Mouse (Mus musculus) layer of hippocampus, postnatal 14 days (tissue): Measurements from ENCODE around the gene Adcy1. TPM values are rescaled to one million over a fixed set of nuclear protein-coding genes. Genes with fewer than 3 reads are reported as not detected.
"Not testable (repeated sequence)": the region's sequence is repeated elsewhere in the genome, so short reads cannot be mapped to it uniquely, and the experiment has no call there.

ENCODE experiments used
- DNase-seq, 2 experiments: peaks; one replicate each; pipeline ENCODE4 v3.0.0; 2021 to 2022; ENCODE audit warnings: low spot score in 2 of 2, mixed read lengths in 1 of 2
- total RNA-seq, 2 experiments: library from RNA; stranded (reverse); gene quantifications; 2 replicates each; pipeline ENCODE4 v1.2.3; 2021

Adcy1 gene
- total RNA-seq, 2 experiments from 2014 or later, result 196 to 212 TPM

DNA sequence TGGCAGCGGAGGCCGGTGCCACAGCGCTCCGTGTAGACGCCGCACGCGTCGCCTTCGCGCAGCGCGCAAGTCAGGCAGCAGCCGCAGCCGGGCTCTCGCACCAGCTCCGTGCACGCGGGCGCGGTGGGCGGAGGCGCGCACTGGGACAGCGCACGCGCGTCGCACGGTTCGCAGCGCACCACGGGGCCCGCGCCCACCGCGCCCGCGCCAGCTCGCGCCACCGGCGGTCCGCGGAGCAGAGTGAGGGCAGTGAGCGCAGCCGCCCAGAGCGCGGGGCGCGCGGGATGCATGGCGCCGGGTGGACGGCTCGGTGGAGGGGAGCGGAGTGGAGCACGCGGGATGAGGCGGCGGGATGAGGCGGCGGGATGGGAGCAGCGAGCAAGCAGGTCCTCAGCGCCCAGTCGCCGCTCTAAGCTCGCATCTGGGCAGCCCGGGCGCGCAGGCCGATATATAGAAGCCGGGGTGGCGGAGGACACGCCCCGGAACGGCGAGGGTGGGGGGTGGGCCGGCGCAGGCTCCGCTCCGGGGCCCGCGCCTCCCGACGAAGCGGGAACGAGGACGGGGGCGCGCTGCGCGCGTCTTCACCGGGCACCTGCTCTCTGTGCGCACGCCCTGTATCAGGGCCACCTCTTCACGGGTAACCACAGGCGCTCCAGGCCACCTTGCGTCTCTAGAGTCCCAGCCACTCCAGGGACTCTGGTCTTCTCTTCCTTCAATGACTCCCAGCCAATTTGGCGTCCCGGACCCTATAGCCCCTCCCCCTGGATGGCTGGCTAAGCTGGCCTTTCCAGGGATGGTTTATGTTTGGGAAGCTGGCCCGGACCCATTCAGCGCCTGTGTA is 150.4 kb downstream of the Adcy1 start, which contains the start of gene Igfbp3:
Gene Igfbp3, minus strand, starts transcription at position 423 of the 841 bp plus-strand sequence.
- peak; percentile 66 to 83 for DNase-seq

- no peak for DNase-seq
Observed at GRCm38 (mm10) chr11:7214342-7214660, 151.0 kb downstream of the Adcy1 start.

GRCm38 (mm10) chr11:7214761-7215160 is 151.5 kb downstream of the Adcy1 start:
- DNase-seq, result peak; percentile 59 to 83

GRCm38 (mm10) chr11:7215703-7216102 is 152.4 kb downstream of the Adcy1 start:
- peak; percentile 71 to 75 for DNase-seq

GRCm38 (mm10) chr11:7221826-7222225 is 158.5 kb downstream of the Adcy1 start:
- DNase-seq, result not testable (repeated sequence)

DNA sequence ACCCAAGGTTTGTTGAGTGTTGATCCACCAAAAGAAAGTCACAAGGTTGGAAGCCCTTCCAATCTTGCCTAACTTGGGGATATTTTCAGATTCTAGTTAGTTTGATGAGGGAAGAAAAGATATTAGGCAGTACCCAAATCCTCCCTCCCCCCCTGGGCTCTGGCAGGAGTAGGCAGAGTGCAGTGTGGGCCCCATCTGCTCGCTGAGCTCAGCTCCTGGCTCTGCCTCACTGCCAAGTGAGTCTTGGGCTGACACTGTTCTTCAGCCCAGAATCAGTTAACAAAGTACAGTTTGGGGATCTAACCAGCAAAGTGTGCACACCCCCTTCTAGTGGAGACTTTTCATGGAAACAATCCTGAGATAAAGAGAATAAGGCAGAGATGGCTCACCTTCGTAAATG is 162.9 kb downstream of the Adcy1 start:
- peak; percentile 60 to 78 for DNase-seq

DNA sequence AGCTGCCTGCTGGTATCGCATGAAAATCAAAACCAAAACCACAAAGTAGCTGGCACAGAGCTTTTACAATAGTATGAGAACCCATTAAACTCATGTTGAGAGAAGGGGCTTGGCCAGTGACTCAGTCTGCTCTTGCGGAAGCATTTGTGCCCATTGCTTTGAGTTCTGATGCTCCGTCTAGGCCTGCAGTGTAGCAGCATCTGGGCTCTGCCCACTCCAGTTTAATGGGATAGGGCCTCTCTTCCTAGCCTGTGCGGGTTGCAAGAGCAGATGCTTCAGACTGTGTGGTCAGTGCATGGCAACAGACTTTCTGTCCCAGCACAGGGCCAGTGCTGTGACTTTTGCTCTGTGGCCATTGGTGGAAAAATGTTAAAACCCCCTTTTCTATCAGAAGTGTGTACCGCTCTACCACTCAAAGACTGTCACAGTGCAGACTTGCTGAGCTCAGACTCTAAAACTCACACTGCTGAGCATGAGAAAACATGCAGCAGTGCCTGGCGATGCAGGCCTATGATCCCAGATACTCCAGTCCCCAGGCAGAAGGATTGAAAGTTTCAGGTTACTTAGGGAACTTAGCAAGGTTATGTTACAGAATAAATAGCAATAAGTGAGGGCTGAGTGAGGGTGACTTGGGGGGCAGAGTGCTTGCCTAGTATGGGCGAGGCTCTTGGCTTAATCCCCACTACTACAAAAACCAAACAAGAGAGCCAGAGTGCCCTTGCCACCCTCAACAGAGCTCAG is 163.7 kb downstream of the Adcy1 start:
- DNase-seq, result no peak

- DNase-seq, result no peak
Observed at GRCm38 (mm10) chr11:7228107-7228506, 164.8 kb downstream of the Adcy1 start.

Other genes starting within 250 kb of the Adcy1 start
- gene Gm11983, start 225.8 kb upstream of the Adcy1 start, total RNA-seq, result not detected
- gene Gm11985, start 125.1 kb downstream of the Adcy1 start, total RNA-seq, result not detected
- gene Igfbp1, start 134.3 kb downstream of the Adcy1 start, total RNA-seq, result not detected
- gene Igfbp3, start 150.4 kb downstream of the Adcy1 start, total RNA-seq, result 10 to 100 TPM; 33.3 to 36.6 TPM